Mouse (Mus musculus) testis, adult 2 months (tissue): Measurements from ENCODE around the gene Tada2a.

Experiments used
- CTCF ChIP-seq: fragments of 200-500 bp; IDR thresholded peaks from 2 replicates; pipeline ENCODE4 v1.5.1; 2012; ENCODE audit warnings: low read depth, mild to moderate bottlenecking, inconsistent platforms, low read length, moderate library complexity; ENCODE audit not compliant: control insufficient read depth, insufficient read depth, insufficient replicate concordance
- POLR2A ChIP-seq: fragments of 200-500 bp; IDR thresholded peaks from 2 replicates; pipeline ENCODE4 v1.6.1; 2012; ENCODE audit warnings: low read depth, mild to moderate bottlenecking, inconsistent platforms, low read length, moderate library complexity; ENCODE audit not compliant: control insufficient read depth

DNA sequence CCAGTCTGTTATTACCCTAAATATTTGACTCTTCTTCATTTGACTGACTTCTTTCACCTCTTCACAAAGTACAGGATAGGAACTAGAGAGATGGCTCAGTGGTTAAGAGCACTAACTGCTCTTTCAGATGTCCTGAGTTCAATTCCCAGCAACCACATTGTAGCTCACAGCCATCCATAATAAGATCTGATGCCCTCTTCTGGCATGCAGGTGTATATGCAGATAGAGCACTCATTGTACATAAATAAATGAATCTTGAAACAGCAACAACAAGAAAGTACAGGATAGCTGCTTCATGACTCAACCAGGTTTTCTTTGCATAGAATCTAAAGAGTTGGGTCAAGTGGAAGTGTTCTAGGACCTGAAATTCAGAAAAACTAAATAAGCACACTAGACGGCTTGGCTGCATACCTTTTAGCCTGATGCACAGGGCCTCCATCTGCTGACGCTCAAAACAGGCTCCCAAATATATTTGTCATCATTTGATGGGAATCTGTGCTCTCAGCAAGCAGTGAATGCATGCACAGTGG, 5.0 kb upstream of the Tada2a start:
- TF ChIP-seq POLR2A (no peak), CTCF (no peak)
